Mouse (Mus musculus) embryonic facial prominence, embryonic 11.5 days (tissue): ENCODE measurements at regions not wholly inside any gene's neighbourhood (a gene's known extent, or its start where the extent isn't known, plus 50 kb on each side); places are given as distances from the start of the nearest gene placed in this dataset.

Experiments
- ATAC-seq: fragments of 200-750 bp; cut with Nextera tagmentation; replicated peaks from 2 replicates; pipeline ENCODE4 v1.8.0; 2017; ENCODE audit warnings: low read depth; ENCODE audit not compliant: insufficient number of reproducible peaks, low FRiP score, low TSS enrichment
- DNase-seq: peaks from one replicate; pipeline ENCODE4 v3.0.0-alpha.2; 2015; ENCODE audit warnings: low spot score
- H3K27ac ChIP-seq: fragments of 300-500 bp; sonication (generic); replicated peaks from 2 replicates; pipeline ENCODE4 v1.5.1; 2014; ENCODE audit warnings: mild to moderate bottlenecking, low read depth, low read length, control low read depth
- H3K27me3 ChIP-seq: fragments of 300-500 bp; sonication (generic); 2 replicates; pipeline ENCODE4 v1.6.1; 2014; ENCODE audit warnings: mild to moderate bottlenecking, low read length, moderate library complexity, mixed read lengths; ENCODE audit not compliant: control insufficient read depth, insufficient read depth
- H3K36me3 ChIP-seq: fragments of 300-500 bp; sonication (generic); replicated peaks from 2 replicates; pipeline ENCODE4 v1.6.1; 2014; ENCODE audit warnings: low read depth, mild to moderate bottlenecking, low read length, moderate library complexity, mixed read lengths; ENCODE audit not compliant: control insufficient read depth, insufficient read depth
- H3K4me1 ChIP-seq: fragments of 300-500 bp; sonication (generic); 2 replicates; pipeline ENCODE4 v1.6.1; 2014; ENCODE audit warnings: low read length, mixed read lengths; ENCODE audit not compliant: control insufficient read depth, insufficient read depth
- H3K4me2 ChIP-seq: fragments of 300-500 bp; sonication (generic); 2 replicates; pipeline ENCODE4 v1.6.1; 2014; ENCODE audit warnings: low read depth, mild to moderate bottlenecking, control low read depth, low read length, moderate library complexity
- H3K4me3 ChIP-seq: fragments of 300-500 bp; sonication (generic); 2 replicates; pipeline ENCODE4 v1.5.1; 2014; ENCODE audit warnings: low read depth, low read length, control low read depth
- H3K9ac ChIP-seq: fragments of 300-500 bp; sonication (generic); replicated peaks from 2 replicates; pipeline ENCODE4 v1.6.1; 2014; ENCODE audit warnings: mild to moderate bottlenecking, control low read depth, low read length
- H3K9me3 ChIP-seq: fragments of 300-500 bp; sonication (generic); replicated peaks from 2 replicates; pipeline ENCODE4 v1.6.1; 2016; ENCODE audit warnings: mild to moderate bottlenecking, low read length, inconsistent platforms, mixed read lengths; ENCODE audit not compliant: control insufficient read depth
- WGBS: fragments of 180-500 bp; shearing (Covaris S2); extraction: QIAGEN DNeasy Blood & Tissue Kit; methylation state at CpG from one replicate; pipeline ENCODE4 v1.1.7; 2014; 5-methylcytosine and 5-hydroxymethylcytosine counted together

GRCm38 (mm10) chr4:64335814-64336213 is 289.0 kb upstream of the Tnc start:
- ATAC-seq (no peak), DNase-seq (no peak)
- Histone ChIP-seq H3K27ac (no peak overlapping the region), H3K36me3 (no peaks in the 10 kb centered on the region), H3K4me3 (no peak overlapping the region), H3K27me3 (no peaks in the 10 kb centered on the region), H3K9me3 (no peaks in the 10 kb centered on the region), H3K4me1 (no peaks in the 10 kb centered on the region), H3K9ac (no peak overlapping the region), H3K4me2 (no peak overlapping the region)
- 67% methylated on average over 2 of the region's 2 CpGs for WGBS

GRCm38 (mm10) chr4:64330213-64330612 is 283.4 kb upstream of the Tnc start:
- ATAC-seq (no peak), DNase-seq (no peak)
- 60% methylated on average over 3 of the region's 3 CpGs for WGBS
- Histone ChIP-seq H3K27me3 (no peaks in the 10 kb centered on the region), H3K4me3 (no peak overlapping the region), H3K4me2 (no peak overlapping the region), H3K36me3 (no peaks in the 10 kb centered on the region), H3K9me3 (no peaks in the 10 kb centered on the region), H3K9ac (no peak overlapping the region), H3K4me1 (no peaks in the 10 kb centered on the region), H3K27ac (no peak overlapping the region)

- Histone ChIP-seq H3K4me3 (no peak overlapping the region), H3K9me3 (no peaks in the 10 kb centered on the region), H3K27me3 (no peaks in the 10 kb centered on the region), H3K4me1 (no peaks in the 10 kb centered on the region), H3K4me2 (no peak overlapping the region), H3K36me3 (no peaks in the 10 kb centered on the region), H3K9ac (no peak overlapping the region), H3K27ac (no peak overlapping the region)
- ATAC-seq (no peak), DNase-seq (no peak)
- 74% methylated on average over 3 of the region's 3 CpGs for WGBS
Observed at GRCm38 (mm10) chr4:64324391-64324790, 277.6 kb upstream of the Tnc start.

GRCm38 (mm10) chr4:64316553-64317347 is 269.9 kb upstream of the Tnc start:
- Histone ChIP-seq H3K4me3 (no peak overlapping the region), H3K4me2 (no peak overlapping the region), H3K9ac (no peak overlapping the region), H3K27me3 (no peaks in the 10 kb centered on the region), H3K27ac (no peak overlapping the region), H3K9me3 (no peaks in the 10 kb centered on the region), H3K36me3 (no peaks in the 10 kb centered on the region), H3K4me1 (no peaks in the 10 kb centered on the region)
- 73% methylated on average over 3 of the region's 3 CpGs for WGBS
- DNase-seq (no peak), ATAC-seq (no peak)

- no peak for ATAC-seq
- H3K27me3 ChIP-seq: no peaks in the 10 kb centered on the region
- 74% methylated on average over 2 of the region's 2 CpGs for WGBS
Observed at GRCm38 (mm10) chr4:64296941-64297340, 250.1 kb upstream of the Tnc start.

GRCm38 (mm10) chr4:64282471-64282870 is 235.7 kb upstream of the Tnc start:
- Histone ChIP-seq H3K27me3 (no peaks in the 10 kb centered on the region), H3K27ac (no peak overlapping the region), H3K9me3 (no peaks in the 10 kb centered on the region), H3K4me1 (no peaks in the 10 kb centered on the region), H3K36me3 (no peaks in the 10 kb centered on the region), H3K4me2 (no peak overlapping the region), H3K9ac (no peak overlapping the region), H3K4me3 (no peak overlapping the region)
- WGBS: 90% methylated on average over 1 of the region's 1 CpGs
- DNase-seq (no peak), ATAC-seq (no peak)

More at GRCm38 (mm10) chr4:64296941-64297340, 250.1 kb upstream of the Tnc start:
- Histone ChIP-seq H3K4me3 (no peak overlapping the region), H3K4me1 (no peaks in the 10 kb centered on the region), H3K9me3 (no peaks in the 10 kb centered on the region), H3K36me3 (no peaks in the 10 kb centered on the region), H3K4me2 (no peak overlapping the region), H3K9ac (no peak overlapping the region), H3K27ac (no peak overlapping the region)
- no peak for DNase-seq

GRCm38 (mm10) chr4:64276980-64277379 is 230.2 kb upstream of the Tnc start:
- H3K4me2 ChIP-seq: no peak overlapping the region
- ATAC-seq (no peak), DNase-seq (no peak)
- WGBS: 40% methylated on average over 2 of the region's 2 CpGs
- H3K4me3 ChIP-seq: no peak overlapping the region
- no peaks in the 10 kb centered on the region for H3K4me1 ChIP-seq
- no peaks in the 10 kb centered on the region for H3K27me3 ChIP-seq
- H3K9ac ChIP-seq: no peak overlapping the region
- no peaks in the 10 kb centered on the region for H3K9me3 ChIP-seq
- H3K36me3 ChIP-seq: no peaks in the 10 kb centered on the region
- no peak overlapping the region for H3K27ac ChIP-seq

- no peak for DNase-seq
- WGBS: 86% methylated on average over 3 of the region's 3 CpGs
- Histone ChIP-seq H3K27me3 (no peaks in the 10 kb centered on the region), H3K4me2 (no peak overlapping the region), H3K4me3 (no peak overlapping the region), H3K9ac (no peak overlapping the region), H3K27ac (no peak overlapping the region), H3K9me3 (no peaks in the 10 kb centered on the region), H3K36me3 (no peaks in the 10 kb centered on the region), H3K4me1 (no peaks in the 10 kb centered on the region)
- ATAC-seq: no peak
Observed at GRCm38 (mm10) chr4:64274291-64274960, 227.6 kb upstream of the Tnc start.
